Mouse (Mus musculus): ENCODE data around the gene Ap1s1.

DNA sequence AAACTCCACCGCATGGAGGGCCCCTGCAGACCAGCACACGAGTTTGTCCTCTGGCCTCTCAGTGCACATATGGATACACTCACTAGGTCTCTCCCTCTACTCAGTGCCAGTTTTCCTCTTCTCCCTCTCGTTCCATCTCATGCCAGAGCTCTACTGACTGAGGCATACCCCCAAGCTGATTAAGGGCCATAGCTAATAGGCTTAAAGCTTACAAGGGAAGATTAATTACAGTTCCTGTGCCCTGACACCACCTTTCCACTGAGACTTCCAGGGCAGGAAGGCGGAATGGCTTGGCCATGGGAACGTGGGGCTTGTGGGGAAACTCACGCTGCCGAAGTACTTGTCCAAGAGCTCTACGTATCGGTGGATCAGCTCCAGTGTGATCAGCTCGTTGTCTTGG is 4.5 kb downstream of the Ap1s1 start:
- TF ChIP-seq CTCF (IDR thresholded peaks at IDR 0.05; ENCODE audit: low read depth, low read length) (no peak), POLR2A (IDR thresholded peaks at IDR 0.05; ENCODE audit: extremely low read depth, insufficient read depth, low read length) (no peak)

Data from liver, adult 2 months (tissue).